Mouse (Mus musculus) frontal cortex, adult 2 months (tissue): Measurements from ENCODE around the gene Pibf1. TPM values are rescaled to one million over a fixed set of nuclear protein-coding genes. Genes with fewer than 3 reads are reported as not detected.

ENCODE experiments used
- polyA plus RNA-seq: library from polyadenylated mRNA; depleted of rRNA; stranded (reverse); fragments of >200 nt; gene quantifications from 2 replicates; pipeline ENCODE4 v1.2.3, GENCODE M21; 2012; rRNA removed

The Pibf1 gene
- polyA plus RNA-seq, 1 experiment = 8.9 TPM

Other genes starting within 250 kb of the Pibf1 start
- gene Rpl36a-ps1, start 105.1 kb upstream of the Pibf1 start, polyA plus RNA-seq = 2.4 and 3.1 TPM in 2 replicates
- gene Mzt1, start 53.3 kb upstream of the Pibf1 start, polyA plus RNA-seq = 71.4 and 76.7 TPM in 2 replicates
- gene Bora, start 53.2 kb upstream of the Pibf1 start, polyA plus RNA-seq = 3.3 and 3.6 TPM in 2 replicates
- 12.3 and 13.7 TPM in 2 replicates for gene Dis3, start 346 bp downstream of the Pibf1 start, polyA plus RNA-seq
- gene Klf5, start 199.3 kb downstream of the Pibf1 start, polyA plus RNA-seq = 5.0 and 5.6 TPM in 2 replicates